Mouse (Mus musculus) lung, adult 2 months (tissue): ENCODE data around the gene Vmn1r62. TPM values are rescaled to one million over a fixed set of nuclear protein-coding genes. Genes with fewer than 3 reads are reported as not detected.
"Not testable (repeated sequence)": the region's sequence is repeated elsewhere in the genome, so short reads cannot be mapped to it uniquely, and the experiment has no call there.

Experiments
- DNase-seq: peaks from one replicate; pipeline ENCODE4 v3.0.0; 2022
- H3K4me1 ChIP-seq: fragments of 200-500 bp; 2 replicates; pipeline ENCODE4 v1.6.1; 2011; ENCODE audit warnings: low read length; ENCODE audit not compliant: control insufficient read depth, insufficient read depth
- H3K4me3 ChIP-seq: fragments of 200-500 bp; replicated peaks from 2 replicates; pipeline ENCODE3; 2011; ENCODE audit warnings: low read depth, mild to moderate bottlenecking, control low read depth, low read length; ENCODE audit errors: extremely low read depth
- WGBS: fragments of 180-500 bp; shearing (Covaris S2); methylation state at CpG from one replicate; pipeline ENCODE4 v1.1.7; 2018; 5-methylcytosine and 5-hydroxymethylcytosine counted together
- polyA plus RNA-seq: library from polyadenylated mRNA; depleted of rRNA; stranded (reverse); fragments of >200 nt; gene quantifications from 2 replicates; pipeline ENCODE4 v1.2.3, GENCODE M21; 2012; rRNA removed

The Vmn1r62 gene
- polyA plus RNA-seq: not detected in 2 replicates

- WGBS: no CpG with 5 or more reads among the region's 1 CpGs
- not testable (repeated sequence) for H3K4me1 ChIP-seq, H3K4me3 ChIP-seq, DNase-seq
These were observed at the start of gene Vmn1r62 for GRCm38 (mm10) chr7:5673331-5673730. TSS of gene Vmn1r62 (plus strand) at chr7:5673631.

Other genes with a start within 250 kb of the Vmn1r62 start
- not detected in 2 replicates for gene Vmn1r59, start 216.9 kb upstream of the Vmn1r62 start, polyA plus RNA-seq
- gene Vmn2r28, start 179.7 kb upstream of the Vmn1r62 start, polyA plus RNA-seq: not detected in 2 replicates
- not detected in 2 replicates for gene Vmn1r60, start 126.3 kb upstream of the Vmn1r62 start, polyA plus RNA-seq
- gene Vmn1r61, start 60.3 kb upstream of the Vmn1r62 start, polyA plus RNA-seq: not detected in 2 replicates
- gene Vmn1r63, start 131.8 kb downstream of the Vmn1r62 start, polyA plus RNA-seq: not detected in 2 replicates
- gene Vmn1r64, start 210.9 kb downstream of the Vmn1r62 start, polyA plus RNA-seq: not detected in 2 replicates